ENCODE assay signal across 8 mouse cellular contexts in genomic region chr19:5713730-5714129, GRCm38 (mm10). TPM values are rescaled to one million over a fixed set of nuclear protein-coding genes. Genes with fewer than 3 reads are reported as not detected.
DNase-seq lines count a peak whose midpoint lies in the region; ATAC-seq lines count a peak whose summit lies in the region.

No protein-coding gene starts in this region.

- H3K9me3 ChIP-seq in hindbrain, embryonic 16.5 days (ENCODE audit: control insufficient read depth, low read length), result no peaks in the 10 kb centered on the region
- H3K9me3 ChIP-seq in hindbrain, embryonic 14.5 days (ENCODE audit: control insufficient read depth, low read length), result no peaks in the 10 kb centered on the region
- no peaks in the 10 kb centered on the region for H3K9me3 ChIP-seq in embryonic facial prominence, embryonic 10.5 days
- no peaks in the 10 kb centered on the region for H3K9me3 ChIP-seq in heart, embryonic 15.5 days (replicated peaks)
- H3K9me3 ChIP-seq in limb, embryonic 12.5 days, result no peaks in the 10 kb centered on the region

- H3K27ac ChIP-seq in hindbrain, embryonic 16.5 days (ENCODE audit: low read depth, low read length), result no peak overlapping the region; the same call in 1 of the 2 replicates
- H3K27ac ChIP-seq in hindbrain, embryonic 14.5 days, result no peak overlapping the region
- no peak overlapping the region for H3K27ac ChIP-seq in embryonic facial prominence, embryonic 10.5 days (replicated peaks)
- H3K27ac ChIP-seq in heart, embryonic 15.5 days, result peak overlapping the region; percentile 52
- peak overlapping the region; percentile 79 for H3K27ac ChIP-seq in limb, embryonic 12.5 days

- H3K4me2 ChIP-seq in hindbrain, embryonic 16.5 days (ENCODE audit: low read length), result peak overlapping the region; percentile 31; the same call in 1 of the 2 replicates
- no peak overlapping the region for H3K4me2 ChIP-seq in hindbrain, embryonic 14.5 days (replicated peaks)
- peak overlapping the region; percentile 39 for H3K4me2 ChIP-seq in heart, embryonic 15.5 days
- H3K4me2 ChIP-seq in limb, embryonic 12.5 days, result peak overlapping the region; percentile 26

- no peak overlapping the region for H3K9ac ChIP-seq in hindbrain, embryonic 16.5 days (ENCODE audit: low read depth, low read length)
- H3K9ac ChIP-seq in hindbrain, embryonic 14.5 days, result no peak overlapping the region
- 0 out of 2 replicates have a peak overlapping the region, but pooled peaks have one; percentile 1 for H3K9ac ChIP-seq in heart, embryonic 15.5 days
- H3K9ac ChIP-seq in limb, embryonic 12.5 days (replicated peaks), result peak overlapping the region; percentile 18; the same call in 1 of the 2 replicates

- H3K4me3 ChIP-seq in hindbrain, embryonic 16.5 days (ENCODE audit: low read length), result peak overlapping the region; percentile 7; the same call in 1 of the 2 replicates
- no peak overlapping the region for H3K4me3 ChIP-seq in hindbrain, embryonic 14.5 days (replicated peaks; ENCODE audit: low read length)
- H3K4me3 ChIP-seq in embryonic facial prominence, embryonic 10.5 days, result no peak overlapping the region; the same call in 1 of the 2 replicates
- peak overlapping the region; percentile 12 for H3K4me3 ChIP-seq in heart, embryonic 15.5 days
- no peak overlapping the region for H3K4me3 ChIP-seq in limb, embryonic 12.5 days (replicated peaks)

- peaks cover 23% of the 10 kb centered on the region for H3K36me3 ChIP-seq in hindbrain, embryonic 16.5 days (ENCODE audit: control insufficient read depth, insufficient read depth, low read length)
- H3K36me3 ChIP-seq in hindbrain, embryonic 14.5 days (replicated peaks; ENCODE audit: control insufficient read depth, insufficient read depth), result peaks cover 76% of the 10 kb centered on the region
- H3K36me3 ChIP-seq in embryonic facial prominence, embryonic 10.5 days (replicated peaks), result peaks cover 79% of the 10 kb centered on the region
- peaks cover 84% of the 10 kb centered on the region for H3K36me3 ChIP-seq in heart, embryonic 15.5 days
- peaks cover 79% of the 10 kb centered on the region for H3K36me3 ChIP-seq in limb, embryonic 12.5 days

- DNase-seq in hindbrain, embryonic 14.5 days (ENCODE audit: low spot score), result no peak
- peak; percentile 58 for DNase-seq in embryonic facial prominence, embryonic 10.5 days (ENCODE audit: low spot score)
- no peak for DNase-seq in cerebellum, postnatal 36 days
- DNase-seq in right cerebral cortex, postnatal 4 days, result no peak

- H3K27me3 ChIP-seq in hindbrain, embryonic 16.5 days (replicated peaks; ENCODE audit: control insufficient read depth, insufficient read depth, low read length), result no peaks in the 10 kb centered on the region
- H3K27me3 ChIP-seq in hindbrain, embryonic 14.5 days (ENCODE audit: control insufficient read depth, insufficient read depth, low read length), result no peaks in the 10 kb centered on the region
- H3K27me3 ChIP-seq in embryonic facial prominence, embryonic 10.5 days (replicated peaks; ENCODE audit: low read depth, poor library complexity, severe bottlenecking), result peaks cover 21% of the 10 kb centered on the region
- no peaks in the 10 kb centered on the region for H3K27me3 ChIP-seq in heart, embryonic 15.5 days
- peaks cover 5% of the 10 kb centered on the region; the same call in 1 of the 2 replicates for H3K27me3 ChIP-seq in limb, embryonic 12.5 days

- no peak for ATAC-seq in hindbrain, embryonic 16.5 days
- ATAC-seq in hindbrain, embryonic 14.5 days (ENCODE audit: low FRiP score), result no peak
- peak; percentile 71 for ATAC-seq in heart, embryonic 15.5 days (replicated peaks; ENCODE audit: insufficient number of reproducible peaks, insufficient read depth, low FRiP score, low read depth)
- ATAC-seq in limb, embryonic 12.5 days (ENCODE audit: insufficient number of reproducible peaks, insufficient read depth, low FRiP score, low TSS enrichment, low read depth), result peak; percentile 75; the same call in 1 of the 2 replicates
- ATAC-seq in monocyte, adult 5-6 weeks (replicated peaks; ENCODE audit: insufficient number of reproducible peaks, low FRiP score, low TSS enrichment, poor library complexity, severe bottlenecking), result peak; percentile 23; the same call in 1 of the 2 replicates

- peaks cover 17% of the 10 kb centered on the region for H3K4me1 ChIP-seq in hindbrain, embryonic 16.5 days (ENCODE audit: control insufficient read depth, insufficient read depth, low read depth, low read length)
- H3K4me1 ChIP-seq in hindbrain, embryonic 14.5 days (replicated peaks; ENCODE audit: control insufficient read depth, insufficient read depth, low read length), result peaks cover 14% of the 10 kb centered on the region
- peaks cover 41% of the 10 kb centered on the region for H3K4me1 ChIP-seq in embryonic facial prominence, embryonic 10.5 days
- H3K4me1 ChIP-seq in heart, embryonic 15.5 days (replicated peaks), result peaks cover 35% of the 10 kb centered on the region
- H3K4me1 ChIP-seq in limb, embryonic 12.5 days (replicated peaks), result peaks cover 35% of the 10 kb centered on the region

- 34% methylated on average over 2 of the region's 2 CpGs for WGBS in hindbrain, embryonic 16.5 days
- WGBS in hindbrain, embryonic 14.5 days, result 20% methylated on average over 2 of the region's 2 CpGs
- WGBS in embryonic facial prominence, embryonic 10.5 days, result 7% methylated on average over 2 of the region's 2 CpGs
- WGBS in heart, embryonic 15.5 days, result 6% methylated on average over 2 of the region's 2 CpGs
- WGBS in limb, embryonic 12.5 days, result 7% methylated on average over 2 of the region's 2 CpGs

RNA-seq across cellular contexts. Expression of gene Kcnk7, which starts 9.6 kb away (rescaled TPM):
- polyA plus RNA-seq in hindbrain, embryonic 16.5 days (2015; fragmentation: Nextera tagmentation; extraction: Ambion mirVana), result not detected in 2 replicates
- 0.36 TPM in 1 of 2 replicates, not detected in the other for polyA plus RNA-seq in hindbrain, embryonic 14.5 days (2014; fragmentation: Nextera tagmentation; extraction: Ambion mirVana)
- 0.19 and 0.23 TPM in 2 replicates for polyA plus RNA-seq in embryonic facial prominence, embryonic 10.5 days (2016; fragmentation: Nextera tagmentation; extraction: Ambion mirVana)
- polyA plus RNA-seq in heart, embryonic 15.5 days (2015; fragmentation: Nextera tagmentation; extraction: Ambion mirVana), result 0.40 TPM in 1 of 2 replicates, not detected in the other
- polyA plus RNA-seq in limb, embryonic 12.5 days (2016; fragmentation: Nextera tagmentation; extraction: Ambion mirVana), result 0.40 TPM in 1 of 2 replicates, not detected in the other
- 1.3 TPM in 2 of 3 replicates, not detected in the other for total RNA-seq in monocyte, adult 5-6 weeks (2017)

RNA-seq across cellular contexts. Expression of gene Ehbp1l1, which starts 12.4 kb away (rescaled TPM):
- polyA plus RNA-seq in hindbrain, embryonic 16.5 days (2015; fragmentation: Nextera tagmentation; extraction: Ambion mirVana), result 21.6 and 29.7 TPM in 2 replicates
- polyA plus RNA-seq in hindbrain, embryonic 14.5 days (2014; fragmentation: Nextera tagmentation; extraction: Ambion mirVana), result 9.2 and 12.5 TPM in 2 replicates
- polyA plus RNA-seq in embryonic facial prominence, embryonic 10.5 days (2016; fragmentation: Nextera tagmentation; extraction: Ambion mirVana), result 7.9 and 8.0 TPM in 2 replicates
- 82.6 and 84.3 TPM in 2 replicates for polyA plus RNA-seq in heart, embryonic 15.5 days (2015; fragmentation: Nextera tagmentation; extraction: Ambion mirVana)
- 15.9 and 16.5 TPM in 2 replicates for polyA plus RNA-seq in limb, embryonic 12.5 days (2016; fragmentation: Nextera tagmentation; extraction: Ambion mirVana)
- total RNA-seq in monocyte, adult 5-6 weeks (2017), result 141 to 192 TPM (median 174 TPM) in 3 replicates

RNA-seq across cellular contexts. Expression of gene Fam89b, which starts 15.7 kb away (rescaled TPM):
- 118 and 128 TPM in 2 replicates for polyA plus RNA-seq in hindbrain, embryonic 16.5 days (2015; fragmentation: Nextera tagmentation; extraction: Ambion mirVana)
- polyA plus RNA-seq in hindbrain, embryonic 14.5 days (2014; fragmentation: Nextera tagmentation; extraction: Ambion mirVana), result 140 and 144 TPM in 2 replicates
- 147 and 151 TPM in 2 replicates for polyA plus RNA-seq in embryonic facial prominence, embryonic 10.5 days (2016; fragmentation: Nextera tagmentation; extraction: Ambion mirVana)
- polyA plus RNA-seq in heart, embryonic 15.5 days (2015; fragmentation: Nextera tagmentation; extraction: Ambion mirVana), result 68.1 and 82.4 TPM in 2 replicates
- 140 and 143 TPM in 2 replicates for polyA plus RNA-seq in limb, embryonic 12.5 days (2016; fragmentation: Nextera tagmentation; extraction: Ambion mirVana)
- total RNA-seq in monocyte, adult 5-6 weeks (2017), result 33.1 to 54.4 TPM (median 45.1 TPM) in 3 replicates

RNA-seq across cellular contexts. Expression of gene Pcnx3, which starts 25.0 kb away (rescaled TPM):
- 22.6 and 24.8 TPM in 2 replicates for polyA plus RNA-seq in hindbrain, embryonic 16.5 days (2015; fragmentation: Nextera tagmentation; extraction: Ambion mirVana)
- 28.3 and 32.1 TPM in 2 replicates for polyA plus RNA-seq in hindbrain, embryonic 14.5 days (2014; fragmentation: Nextera tagmentation; extraction: Ambion mirVana)
- 30.3 and 30.6 TPM in 2 replicates for polyA plus RNA-seq in embryonic facial prominence, embryonic 10.5 days (2016; fragmentation: Nextera tagmentation; extraction: Ambion mirVana)
- polyA plus RNA-seq in heart, embryonic 15.5 days (2015; fragmentation: Nextera tagmentation; extraction: Ambion mirVana), result 8.9 and 14.2 TPM in 2 replicates
- polyA plus RNA-seq in limb, embryonic 12.5 days (2016; fragmentation: Nextera tagmentation; extraction: Ambion mirVana), result 35.9 and 38.3 TPM in 2 replicates
- total RNA-seq in monocyte, adult 5-6 weeks (2017), result 13.3 to 41.9 TPM (median 22.3 TPM) in 3 replicates

RNA-seq across cellular contexts. Expression of gene Map3k11, which starts 25.2 kb away (rescaled TPM):
- polyA plus RNA-seq in hindbrain, embryonic 16.5 days (2015; fragmentation: Nextera tagmentation; extraction: Ambion mirVana), result 9.2 and 13.2 TPM in 2 replicates
- polyA plus RNA-seq in hindbrain, embryonic 14.5 days (2014; fragmentation: Nextera tagmentation; extraction: Ambion mirVana), result 11.4 and 11.5 TPM in 2 replicates
- polyA plus RNA-seq in embryonic facial prominence, embryonic 10.5 days (2016; fragmentation: Nextera tagmentation; extraction: Ambion mirVana), result 32.1 and 34.0 TPM in 2 replicates
- polyA plus RNA-seq in heart, embryonic 15.5 days (2015; fragmentation: Nextera tagmentation; extraction: Ambion mirVana), result 23.7 and 29.6 TPM in 2 replicates
- 19.4 and 19.6 TPM in 2 replicates for polyA plus RNA-seq in limb, embryonic 12.5 days (2016; fragmentation: Nextera tagmentation; extraction: Ambion mirVana)
- 41.8 to 57.5 TPM (median 46.8 TPM) in 3 replicates for total RNA-seq in monocyte, adult 5-6 weeks (2017)

Comparison
In these comparisons a context has a peak if more than half of its experiments do, and no peak if none do; other contexts are left out.
1. H3K4me3 ChIP-seq: peak in hindbrain, embryonic 16.5 days (single experiment) and heart, embryonic 15.5 days (single experiment); none in hindbrain, embryonic 14.5 days (single experiment), embryonic facial prominence, embryonic 10.5 days (single experiment) and limb, embryonic 12.5 days (single experiment).
2. ATAC-seq: peak in heart, embryonic 15.5 days (single experiment), limb, embryonic 12.5 days (single experiment) and monocyte, adult 5-6 weeks (single experiment); none in hindbrain, embryonic 16.5 days (single experiment) and hindbrain, embryonic 14.5 days (single experiment).
3. H3K27ac ChIP-seq: peak in heart, embryonic 15.5 days (single experiment) and limb, embryonic 12.5 days (single experiment); none in hindbrain, embryonic 16.5 days (single experiment), hindbrain, embryonic 14.5 days (single experiment) and embryonic facial prominence, embryonic 10.5 days (single experiment).
4. H3K9ac ChIP-seq: peak in heart, embryonic 15.5 days (single experiment) and limb, embryonic 12.5 days (single experiment); none in hindbrain, embryonic 16.5 days (single experiment) and hindbrain, embryonic 14.5 days (single experiment).